Mouse (Mus musculus) CH12.LX (cell line): ENCODE data around the gene Gm9918.

Experiments
- CHD2 ChIP-seq: IDR thresholded peaks from 2 replicates; pipeline ENCODE4 v1.6.1; 2011; ENCODE audit warnings: low read length, improper control_type of control experiment
- CTCF ChIP-seq, 2 experiments: IDR thresholded peaks in 1 of 2; conservative IDR thresholded peaks in 1 of 2; 2 replicates each; pipeline ENCODE4 v1.5.1; 2011 to 2012; ENCODE audit warnings: low read depth in 2 of 2, low read length in 2 of 2, improper control_type of control experiment in 1 of 2, inconsistent platforms in 1 of 2, mild to moderate bottlenecking in 1 of 2, moderate library complexity in 1 of 2
- EP300 ChIP-seq: IDR thresholded peaks from 2 replicates; pipeline ENCODE4 v1.6.1; 2011; ENCODE audit warnings: low read length, improper control_type of control experiment
- KAT2A ChIP-seq: IDR thresholded peaks from 2 replicates; pipeline ENCODE4 v1.6.1; 2012; ENCODE audit warnings: low read length, improper control_type of control experiment, inconsistent platforms; ENCODE audit not compliant: insufficient replicate concordance
- MEF2A ChIP-seq: IDR thresholded peaks from 2 replicates; pipeline ENCODE4 v1.6.1; 2014; ENCODE audit warnings: low read depth, mild to moderate bottlenecking, inconsistent platforms, low read length, improper control_type of control experiment, borderline replicate concordance
- NELFE ChIP-seq: IDR thresholded peaks from 2 replicates; pipeline ENCODE4 v1.6.1; 2011; ENCODE audit warnings: low read depth, low read length, improper control_type of control experiment
- TBP ChIP-seq: conservative IDR thresholded peaks from 2 replicates; pipeline ENCODE4 v1.6.1; 2011; ENCODE audit warnings: low read depth, low read length, improper control_type of control experiment
- USF1 ChIP-seq: IDR thresholded peaks from 2 replicates; pipeline ENCODE4 v1.6.1; 2014; ENCODE audit warnings: low read depth, mild to moderate bottlenecking, inconsistent platforms, low read length, improper control_type of control experiment

GRCm38 (mm10) chr15:102224992-102225617, 45.3 kb upstream of the Gm9918 start:
- TF ChIP-seq CTCF (conservative IDR thresholded peaks at IDR 0.05 in 1 of 2, IDR thresholded peaks at IDR 0.05 in 1 of 2; ENCODE audit: low read depth in 2 of 2, low read length in 2 of 2) (no peak), MEF2A (no peak), TBP (no peak), NELFE (no peak), CHD2 (no peak), EP300 (peak; percentile 17; the same call in 1 of the 2 replicates), USF1 (no peak), KAT2A (0 out of 2 replicates have a peak, but pooled peaks have one; percentile 36)
